Mouse (Mus musculus) kidney, adult 2 months (tissue): ENCODE results near the gene Lao1.

Experiments
- CTCF ChIP-seq: fragments of 200-500 bp; conservative IDR thresholded peaks from 2 replicates; pipeline ENCODE4 v1.5.1; 2011; ENCODE audit warnings: low read depth, mild to moderate bottlenecking, control low read depth, low read length, moderate library complexity, mixed read lengths; ENCODE audit not compliant: insufficient read depth, insufficient read length
- POLR2A ChIP-seq: fragments of 200-500 bp; IDR thresholded peaks from one replicate; pipeline ENCODE4 v1.6.1; 2011; ENCODE audit warnings: low read depth, low read length, control low read depth

DNA sequence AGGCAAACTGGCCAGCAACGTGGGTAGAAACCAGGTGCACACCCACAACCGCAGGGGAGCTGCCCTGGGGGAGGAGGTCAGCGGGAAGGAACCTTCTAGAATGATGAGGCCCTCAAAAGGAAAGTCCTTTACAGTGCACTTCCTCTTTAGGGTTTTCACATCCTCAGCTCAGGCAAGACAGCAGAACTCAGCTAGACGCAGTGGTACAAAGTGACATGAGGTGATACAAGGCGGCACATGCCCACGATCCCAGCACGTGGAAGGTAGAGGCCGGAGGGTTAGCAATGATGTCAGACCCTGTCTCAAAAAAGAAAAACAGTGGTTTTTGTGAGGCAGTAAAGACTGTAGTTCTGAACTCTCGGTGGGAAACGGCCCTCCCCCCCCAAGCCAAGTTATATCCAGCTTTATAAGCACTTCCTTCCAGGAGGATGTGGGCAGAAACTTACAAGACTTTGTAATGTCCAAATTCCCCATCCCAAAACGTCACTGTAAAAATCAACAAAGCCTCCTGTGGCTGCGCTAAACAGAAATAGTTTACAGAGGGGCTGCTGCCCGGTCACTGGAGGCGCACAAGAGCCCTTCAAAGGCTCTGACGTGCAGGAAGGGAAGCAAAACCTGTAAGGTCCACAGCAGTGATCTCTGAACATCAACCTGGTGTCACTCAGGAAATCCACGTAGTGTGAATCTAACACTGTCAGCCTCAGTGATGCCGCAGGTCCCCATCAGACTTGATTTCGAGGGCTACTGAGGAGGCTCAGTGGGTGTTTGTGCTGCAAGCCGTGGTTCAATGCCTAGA, 38.5 kb downstream of the Lao1 start:
- no peak for TF ChIP-seq POLR2A
- TF ChIP-seq CTCF = no peak
